Mouse (Mus musculus) E14TG2a.4 (cell line): ENCODE results near the gene Cdh23.

Experiments used
- CTCF ChIP-seq: conservative IDR thresholded peaks from 2 replicates; pipeline ENCODE4 v1.5.1; 2014; ENCODE audit warnings: low read length
- NANOG ChIP-seq: IDR thresholded peaks from 2 replicates; pipeline ENCODE4 v1.6.1; 2014; ENCODE audit warnings: borderline replicate concordance, low read length, mixed read lengths

DNA sequence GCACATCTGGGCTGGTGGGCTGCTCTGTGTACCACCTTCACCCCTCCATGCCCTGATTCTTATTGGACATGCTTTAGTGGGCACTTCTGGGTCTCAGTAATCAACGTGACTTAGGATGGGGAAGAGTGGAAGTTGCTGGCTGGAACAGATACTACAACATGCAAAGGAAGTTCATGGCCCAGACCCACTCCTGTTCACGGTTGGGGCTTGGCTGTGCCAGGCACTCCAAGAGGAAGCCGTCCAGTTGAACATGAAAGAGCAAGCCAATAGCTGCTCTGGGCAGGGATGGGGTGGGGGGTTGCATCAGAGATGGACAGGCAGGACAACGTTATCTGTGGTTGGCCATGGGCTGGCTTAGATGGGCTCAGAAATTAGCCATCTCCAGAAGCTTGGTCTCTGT, 328.4 kb downstream of the Cdh23 start:
- no peak for TF ChIP-seq CTCF
- TF ChIP-seq NANOG, result no peak
